Mouse (Mus musculus) layer of hippocampus, adult 18-20 months (tissue): ENCODE data around the gene Med29. TPM values are rescaled to one million over a fixed set of nuclear protein-coding genes. Genes with fewer than 3 reads are reported as not detected.

Source experiments
- DNase-seq, 2 experiments: peaks; one replicate each; pipeline ENCODE4 v3.0.0; 2022; ENCODE audit warnings: low spot score in 2 of 2
- total RNA-seq, 2 experiments: library from RNA; stranded (reverse); gene quantifications; 2 replicates each; pipeline ENCODE4 v1.2.3; 2021

The Med29 gene
- total RNA-seq, 2 experiments from 2014 or later = 21.4 to 22.1 TPM

DNA sequence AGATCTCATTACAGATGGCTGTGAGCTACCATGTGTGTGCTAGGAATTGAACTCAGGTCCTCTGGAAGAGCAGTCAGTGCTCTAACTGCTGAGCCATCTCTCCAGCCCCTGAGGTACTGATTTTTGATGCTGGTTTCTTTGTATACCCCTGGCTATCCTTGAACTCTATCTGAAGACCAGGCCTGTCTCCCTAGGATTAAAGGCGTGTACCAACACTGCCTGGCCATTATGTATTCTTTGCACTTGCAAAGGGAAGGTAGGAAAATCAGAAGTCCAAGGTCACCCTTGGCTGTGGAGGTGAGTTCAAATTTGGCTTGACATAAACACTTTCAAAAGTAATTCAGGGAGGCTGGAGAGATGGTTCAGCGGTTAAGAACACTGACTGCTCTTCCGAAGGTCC, 37.9 kb downstream of the Med29 start:
- DNase-seq = no peak

DNA sequence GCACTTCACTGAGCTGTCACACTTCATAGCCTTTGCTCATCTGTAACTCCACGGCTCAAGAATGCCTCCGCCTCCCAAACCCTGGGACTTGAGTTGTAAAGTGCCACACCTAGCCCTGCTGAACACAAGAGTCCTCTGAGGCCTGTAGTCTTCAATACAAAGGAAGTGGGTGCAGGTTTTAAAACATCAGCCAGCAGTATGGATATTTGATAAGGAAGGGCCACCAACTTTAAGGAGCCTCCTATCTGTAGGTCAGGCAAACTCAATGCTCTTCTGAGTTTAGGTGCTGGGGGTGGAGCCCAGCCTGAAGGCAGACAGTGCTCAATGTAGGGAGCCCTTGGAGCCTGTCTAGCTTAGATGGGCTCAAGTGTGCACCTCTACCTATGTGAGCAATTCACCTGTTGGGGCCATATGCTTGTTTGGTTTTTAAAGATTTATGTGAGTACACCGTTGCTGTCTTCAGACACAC, 38.4 kb downstream of the Med29 start:
- DNase-seq = no peak

DNA sequence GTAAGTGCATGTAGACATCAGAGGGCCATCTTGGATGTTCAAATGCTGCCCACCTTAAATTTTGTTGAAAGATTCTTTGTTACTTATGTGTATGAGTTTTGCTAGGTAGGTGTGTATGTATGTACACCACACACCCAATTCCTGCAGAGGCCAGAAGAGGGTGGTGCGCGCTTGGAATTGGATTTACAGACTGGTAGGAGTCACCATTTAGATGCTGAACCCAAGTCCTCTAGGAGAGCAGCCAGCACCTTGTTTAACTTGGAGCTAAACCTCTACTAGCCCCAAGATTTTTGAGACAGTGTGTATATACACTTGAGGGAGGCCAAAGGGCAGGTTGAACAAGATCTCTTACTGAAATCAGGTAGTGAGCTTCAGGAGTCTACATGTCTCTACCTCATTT, 39.2 kb downstream of the Med29 start:
- DNase-seq = no peak

- DNase-seq = no peak
Observed at GRCm38 (mm10) chr7:28351676-28352191, 40.8 kb downstream of the Med29 start.

DNA sequence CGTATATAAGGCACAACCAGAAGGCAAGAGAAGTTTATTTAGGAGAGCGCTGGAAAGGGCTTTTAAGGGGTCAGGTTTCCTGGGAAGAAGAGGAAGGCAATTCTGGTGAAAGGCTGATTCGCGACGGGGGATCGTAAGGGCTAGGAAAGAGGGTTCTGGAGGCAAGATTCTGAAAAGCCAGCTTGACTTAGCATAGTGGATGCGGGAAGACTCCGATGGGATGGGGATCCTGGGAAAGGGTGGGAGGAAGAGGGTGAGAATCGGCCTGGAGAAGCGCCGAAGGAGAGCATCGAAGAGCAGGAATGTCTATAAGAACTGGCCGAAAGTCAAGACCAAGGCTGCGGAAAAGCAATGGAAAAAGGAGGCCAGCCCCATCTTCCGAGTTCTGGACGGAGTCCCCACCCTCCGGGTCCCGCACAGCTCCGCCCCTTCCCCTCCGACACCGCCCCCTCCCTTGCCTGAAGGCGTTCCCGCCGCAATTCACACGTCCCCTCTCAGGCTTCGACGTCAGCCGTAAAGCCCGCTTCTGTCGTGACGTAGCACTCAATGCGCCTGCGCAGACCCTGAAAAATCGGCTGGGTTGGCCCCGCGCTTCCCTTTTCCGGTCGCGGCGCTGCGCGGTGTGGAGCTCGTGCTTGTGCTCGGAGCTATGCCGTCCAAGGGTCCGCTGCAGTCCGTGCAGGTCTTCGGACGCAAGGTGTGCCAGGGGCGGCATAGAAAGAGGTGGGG, 42.2 kb downstream of the Med29 start, which contains the start of gene Rps16:
Gene Rps16 (plus strand): TSS at position 498 of the 729 bp plus-strand sequence.
- peak; percentile 98 for DNase-seq

- no peak for DNase-seq
Observed at GRCm38 (mm10) chr7:28348601-28349000, 43.9 kb downstream of the Med29 start.

- DNase-seq = no peak
Observed at GRCm38 (mm10) chr7:28347746-28348145, 44.8 kb downstream of the Med29 start.

- DNase-seq = peak in 1 of 2 experiments; percentile 73
Observed at GRCm38 (mm10) chr7:28344637-28345036, 47.9 kb downstream of the Med29 start.

GRCm38 (mm10) chr7:28341381-28341780, 51.1 kb downstream of the Med29 start:
- DNase-seq = no peak

- DNase-seq = peak in 1 of 2 experiments; percentile 37
Observed at GRCm38 (mm10) chr7:28339213-28339917, 53.1 kb downstream of the Med29 start.

GRCm38 (mm10) chr7:28338108-28338998, 54.2 kb downstream of the Med29 start, which contains the start of gene Supt5:
Gene Supt5, minus strand, starts transcription at chr7:28338746.
- DNase-seq = peak; percentile 92 to 98

Other genes starting within 250 kb of the Med29 start
- 10 to 100 TPM; 43.0 to 46.4 TPM for gene Fbl, start 223.0 kb downstream of the Med29 start, total RNA-seq
- gene Dyrk1b, start 213.2 kb downstream of the Med29 start, total RNA-seq = 10 to 100 TPM; 41.8 to 43.7 TPM
- gene Eid2, start 124.8 kb downstream of the Med29 start, total RNA-seq = 10 to 100 TPM; 59.3 to 61.3 TPM
- gene Eid2b, start 115.0 kb downstream of the Med29 start, total RNA-seq = 10 to 100 TPM; 37.8 to 38.4 TPM
- under 1 TPM in 1 of 2 experiments, not detected in 1; 0.25 TPM for gene Selenov, start 101.5 kb downstream of the Med29 start, total RNA-seq
- gene Dll3, start 90.5 kb downstream of the Med29 start, total RNA-seq = 1 to 10 TPM; 2.1 to 2.6 TPM
- 10 to 100 TPM; 42.4 to 44.3 TPM for gene Timm50, start 80.6 kb downstream of the Med29 start, total RNA-seq
- gene Supt5, start 54.0 kb downstream of the Med29 start, total RNA-seq = 100 to 1,000 TPM; 116 to 119 TPM
- gene Rps16, start 42.1 kb downstream of the Med29 start, total RNA-seq = 100 to 1,000 TPM; 481 to 546 TPM
- gene Plekhg2, start 20.1 kb downstream of the Med29 start, total RNA-seq = 1 to 10 TPM; 4.8 to 5.1 TPM
- gene Zfp36, start 12.5 kb downstream of the Med29 start, total RNA-seq = 1 to 10 TPM; 3.5 to 3.7 TPM
- gene Paf1, start 243 bp upstream of the Med29 start, total RNA-seq = 10 to 100 TPM; 64.9 to 69.3 TPM
- gene Gmfg, start 44.7 kb upstream of the Med29 start, total RNA-seq = 1 to 10 TPM; 2.2 to 2.4 TPM
- gene Lrfn1, start 59.3 kb upstream of the Med29 start, total RNA-seq = 10 to 100 TPM; 75.5 to 81.1 TPM
- gene Ifnl2, start 117.7 kb upstream of the Med29 start, total RNA-seq = not detected
- gene Ifnl3, start 130.1 kb upstream of the Med29 start, total RNA-seq = not detected
- not detected for gene Sycn, start 148.2 kb upstream of the Med29 start, total RNA-seq
- under 1 TPM in 1 of 2 experiments, not detected in 1; 0.28 TPM for gene Nccrp1, start 154.5 kb upstream of the Med29 start, total RNA-seq
- gene Samd4b, start 205.4 kb upstream of the Med29 start, total RNA-seq = 10 to 100 TPM; 74.1 to 77.1 TPM
- 10 to 100 TPM; 12.7 to 14.6 TPM for gene Pak4, start 205.5 kb upstream of the Med29 start, total RNA-seq
- 1 to 10 TPM; 1.4 to 4.6 TPM for gene Acp7, start 238.6 kb upstream of the Med29 start, total RNA-seq